Mouse (Mus musculus): ENCODE measurements at regions not wholly inside any gene's neighbourhood (a gene's known extent, or its start where the extent isn't known, plus 50 kb on each side); places are given as distances from the start of the nearest gene placed in this dataset.

DNA sequence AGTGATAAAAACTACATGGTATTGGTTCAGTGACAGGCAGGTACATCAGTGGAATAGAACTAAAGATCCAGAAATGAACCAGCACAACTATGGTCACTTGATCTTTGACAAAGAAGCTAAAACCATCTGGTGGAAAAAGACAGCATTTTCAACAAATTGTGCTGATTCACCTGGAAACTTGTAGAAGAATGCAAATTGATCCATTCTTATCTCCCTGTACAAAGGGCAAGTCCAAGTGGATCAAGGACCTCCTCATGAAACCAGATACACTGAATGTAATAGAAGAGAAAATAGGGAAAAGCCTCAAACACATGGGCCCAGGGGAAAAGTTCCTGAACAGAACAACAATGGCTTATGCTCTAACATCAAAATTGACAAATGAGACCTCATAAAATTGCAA lies 194.8 kb upstream of the Mgat4c start:
- Histone ChIP-seq H3K4me3 (no peak overlapping the region), H3K79me2 (ENCODE audit: control insufficient read depth, insufficient read depth) (no peaks in the 10 kb centered on the region), H3K27me3 (ENCODE audit: control insufficient read depth, insufficient read depth, insufficient read length) (no peaks in the 10 kb centered on the region), H3K36me3 (ENCODE audit: control insufficient read depth, insufficient read depth) (no peaks in the 10 kb centered on the region), H3K4me2 (ENCODE audit: low read depth) (no peak overlapping the region), H3ac (ENCODE audit: control insufficient read depth, insufficient read length) (no peak overlapping the region)
- TF ChIP-seq E2F4 (IDR thresholded peaks at IDR 0.05; ENCODE audit: insufficient read depth), result no peak
- TF ChIP-seq MYOD1 (IDR thresholded peaks at IDR 0.05; ENCODE audit: control insufficient read depth in 1 of 3, insufficient read length in 2 of 3, low read depth in 2 of 3), result no peak
- TF ChIP-seq SRF (IDR thresholded peaks at IDR 0.05; ENCODE audit: control insufficient read depth, insufficient read length, low read depth), result no peak
- no peak for TF ChIP-seq MAX (IDR thresholded peaks at IDR 0.05; ENCODE audit: low read depth)
- no peak for TF ChIP-seq TCF12 (IDR thresholded peaks at IDR 0.05; ENCODE audit: insufficient read depth, poor library complexity, severe bottlenecking)

DNA sequence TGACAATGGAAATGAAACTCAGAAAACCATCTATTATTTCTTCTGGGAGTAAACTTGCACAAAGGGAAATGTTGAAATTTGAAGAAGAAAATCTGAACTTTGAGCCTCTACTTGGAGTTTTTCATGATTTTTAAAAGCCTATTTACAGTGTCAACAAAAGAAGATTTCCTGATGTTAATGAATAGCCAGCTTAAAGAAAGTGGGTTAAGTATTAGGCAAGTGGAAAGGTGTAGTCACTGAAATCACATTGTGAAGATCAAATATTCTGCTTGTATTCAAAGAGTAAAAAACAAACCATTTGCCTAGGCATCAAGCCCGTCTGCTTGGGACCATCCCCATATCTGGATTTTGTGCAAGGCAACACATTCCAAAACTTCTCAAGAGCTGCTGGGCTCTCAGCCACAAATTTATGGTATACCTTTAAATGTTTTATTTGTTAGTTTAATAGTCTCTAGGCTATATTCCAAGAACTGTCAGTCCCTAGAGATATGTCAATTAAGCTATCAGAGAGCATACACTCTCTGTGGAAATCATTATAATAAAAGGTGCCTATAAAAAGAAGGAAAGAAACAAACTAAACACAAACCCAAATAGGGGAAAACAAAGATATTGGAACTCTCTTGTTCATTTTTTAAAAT lies 190.8 kb upstream of the Mgat4c start:
- Histone ChIP-seq H3K27me3 (ENCODE audit: control insufficient read depth, insufficient read depth, insufficient read length) (no peaks in the 10 kb centered on the region), H3K36me3 (ENCODE audit: control insufficient read depth, insufficient read depth) (no peaks in the 10 kb centered on the region), H3ac (ENCODE audit: control insufficient read depth, insufficient read length) (no peak overlapping the region), H3K79me2 (ENCODE audit: control insufficient read depth, insufficient read depth) (no peaks in the 10 kb centered on the region), H3K4me2 (ENCODE audit: low read depth) (no peak overlapping the region), H3K4me3 (no peak overlapping the region)
- no peak for TF ChIP-seq REST (IDR thresholded peaks at IDR 0.05; ENCODE audit: insufficient read depth, insufficient read length)
- no peak for TF ChIP-seq SRF (IDR thresholded peaks at IDR 0.05; ENCODE audit: control insufficient read depth, insufficient read length, low read depth)
- no peak for TF ChIP-seq TCF12 (IDR thresholded peaks at IDR 0.05; ENCODE audit: insufficient read depth, poor library complexity, severe bottlenecking)
- TF ChIP-seq E2F4 (IDR thresholded peaks at IDR 0.05; ENCODE audit: insufficient read depth), result no peak
- TF ChIP-seq POLR2AphosphoS2 (IDR thresholded peaks at IDR 0.05; ENCODE audit: insufficient read length, low read depth), result no peak
- TF ChIP-seq USF1 (IDR thresholded peaks at IDR 0.05; ENCODE audit: low read depth), result no peak
- no peak for TF ChIP-seq TCF3 (IDR thresholded peaks at IDR 0.05; ENCODE audit: insufficient read length, low read depth)
- TF ChIP-seq MYOG (IDR thresholded peaks at IDR 0.05; ENCODE audit: control insufficient read depth in 1 of 3, insufficient read depth in 1 of 3, insufficient read length in 2 of 3, low read depth in 2 of 3), result no peak
- no peak for TF ChIP-seq MYOD1 (IDR thresholded peaks at IDR 0.05; ENCODE audit: control insufficient read depth in 1 of 3, insufficient read length in 2 of 3, low read depth in 2 of 3)
- no peak for TF ChIP-seq POLR2A (IDR thresholded peaks at IDR 0.05; ENCODE audit: insufficient read length, low read depth)
- no peak for TF ChIP-seq CEBPB (IDR thresholded peaks at IDR 0.05; ENCODE audit: insufficient read depth, poor library complexity, severe bottlenecking)
- no peak for TF ChIP-seq MAX (IDR thresholded peaks at IDR 0.05; ENCODE audit: low read depth)

DNA sequence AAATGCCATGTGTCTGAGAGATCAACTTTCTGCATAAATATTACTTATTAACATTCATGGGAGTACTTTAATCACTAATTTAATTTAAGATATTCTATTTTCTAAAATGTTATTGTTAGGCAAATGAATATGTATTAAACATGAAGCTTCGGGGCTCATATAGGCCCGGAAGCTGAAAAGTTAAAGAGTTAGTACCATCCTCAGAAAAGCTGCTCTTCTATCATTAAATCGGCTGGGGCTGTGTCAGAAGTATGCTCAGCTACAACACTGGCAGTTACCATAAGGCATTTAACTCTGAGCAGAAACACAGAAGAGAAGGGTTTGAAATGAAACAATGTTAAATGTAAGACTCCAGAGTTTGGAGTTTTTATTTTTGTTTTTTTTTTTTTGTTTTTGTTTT lies 166.2 kb upstream of the Mgat4c start:
- Histone ChIP-seq H3K4me2 (ENCODE audit: low read depth) (no peak overlapping the region), H3K4me3 (no peak overlapping the region), H3K27me3 (ENCODE audit: control insufficient read depth, insufficient read depth, insufficient read length) (no peaks in the 10 kb centered on the region), H3ac (ENCODE audit: control insufficient read depth, insufficient read length) (no peak overlapping the region), H3K36me3 (ENCODE audit: control insufficient read depth, insufficient read depth) (no peaks in the 10 kb centered on the region), H3K79me2 (ENCODE audit: control insufficient read depth, insufficient read depth) (no peaks in the 10 kb centered on the region)
- TF ChIP-seq USF1 (IDR thresholded peaks at IDR 0.05; ENCODE audit: low read depth), result no peak
- no peak for TF ChIP-seq E2F4 (IDR thresholded peaks at IDR 0.05; ENCODE audit: insufficient read depth)
- no peak for TF ChIP-seq SRF (IDR thresholded peaks at IDR 0.05; ENCODE audit: control insufficient read depth, insufficient read length, low read depth)
- no peak for TF ChIP-seq POLR2AphosphoS2 (IDR thresholded peaks at IDR 0.05; ENCODE audit: insufficient read length, low read depth)
- no peak for TF ChIP-seq REST (IDR thresholded peaks at IDR 0.05; ENCODE audit: insufficient read depth, insufficient read length)
- no peak for TF ChIP-seq TCF12 (IDR thresholded peaks at IDR 0.05; ENCODE audit: insufficient read depth, poor library complexity, severe bottlenecking)
- TF ChIP-seq CEBPB (IDR thresholded peaks at IDR 0.05; ENCODE audit: insufficient read depth, poor library complexity, severe bottlenecking), result no peak
- TF ChIP-seq TCF3 (IDR thresholded peaks at IDR 0.05; ENCODE audit: insufficient read length, low read depth), result no peak
- no peak for TF ChIP-seq POLR2A (IDR thresholded peaks at IDR 0.05; ENCODE audit: insufficient read length, low read depth)
- no peak for TF ChIP-seq MAX (IDR thresholded peaks at IDR 0.05; ENCODE audit: low read depth)
- TF ChIP-seq MYOG (IDR thresholded peaks at IDR 0.05; ENCODE audit: control insufficient read depth in 1 of 3, insufficient read depth in 1 of 3, insufficient read length in 2 of 3, low read depth in 2 of 3), result no peak
- TF ChIP-seq MYOD1 (IDR thresholded peaks at IDR 0.05; ENCODE audit: control insufficient read depth in 1 of 3, insufficient read length in 2 of 3, low read depth in 2 of 3), result no peak

DNA sequence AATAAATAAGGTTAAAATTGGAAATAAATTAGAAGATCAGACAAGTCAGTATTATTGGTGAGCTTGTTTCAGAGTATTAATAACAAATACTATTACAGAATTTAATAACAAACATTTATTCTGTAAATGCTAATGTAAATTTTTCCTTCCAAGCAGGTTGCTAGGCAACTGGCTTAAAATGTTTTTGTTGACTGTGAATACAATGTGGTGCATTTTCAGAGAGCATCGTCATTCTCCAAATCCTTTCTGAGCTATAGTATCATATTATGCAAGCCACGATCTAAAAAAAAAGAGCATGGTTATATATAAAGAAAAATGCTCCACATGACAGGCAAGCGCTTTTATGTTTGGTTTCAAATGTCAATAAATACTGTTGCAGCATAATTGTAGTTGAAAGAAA lies 164.4 kb upstream of the Mgat4c start:
- H3K79me2 ChIP-seq (ENCODE audit: control insufficient read depth, insufficient read depth), result no peaks in the 10 kb centered on the region
- no peak overlapping the region for H3K4me2 ChIP-seq (ENCODE audit: low read depth)
- no peak overlapping the region for H3K4me3 ChIP-seq
- TF ChIP-seq TCF3 (IDR thresholded peaks at IDR 0.05; ENCODE audit: insufficient read length, low read depth), result no peak
- no peak overlapping the region for H3ac ChIP-seq (ENCODE audit: control insufficient read depth, insufficient read length)
- H3K27me3 ChIP-seq (ENCODE audit: control insufficient read depth, insufficient read depth, insufficient read length), result no peaks in the 10 kb centered on the region
- H3K36me3 ChIP-seq (ENCODE audit: control insufficient read depth, insufficient read depth), result no peaks in the 10 kb centered on the region

DNA sequence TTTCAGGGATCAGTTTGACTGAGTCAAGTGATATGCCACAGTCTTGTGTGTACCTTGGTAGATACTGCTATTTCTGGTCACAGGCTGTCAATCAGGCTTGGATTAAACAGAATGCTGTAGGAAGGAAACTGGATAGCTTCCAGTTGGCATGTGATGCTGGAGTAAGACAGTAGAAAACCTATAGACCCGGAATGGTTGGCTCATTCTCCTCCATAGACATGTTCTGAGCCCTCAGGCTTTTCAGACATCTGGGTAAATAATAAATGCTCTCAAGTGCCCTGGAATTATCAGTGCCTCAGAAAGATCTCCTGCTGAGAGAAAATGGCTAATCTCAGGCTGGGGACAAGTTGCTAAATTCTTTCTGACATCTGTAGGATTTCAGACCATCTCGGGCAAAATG lies 149.0 kb upstream of the Mgat4c start:
- Histone ChIP-seq H3K4me2 (ENCODE audit: low read depth) (no peak overlapping the region), H3K36me3 (ENCODE audit: control insufficient read depth, insufficient read depth) (no peaks in the 10 kb centered on the region), H3K4me3 (no peak overlapping the region), H3K27me3 (ENCODE audit: control insufficient read depth, insufficient read depth, insufficient read length) (no peaks in the 10 kb centered on the region), H3K79me2 (ENCODE audit: control insufficient read depth, insufficient read depth) (no peaks in the 10 kb centered on the region), H3ac (ENCODE audit: control insufficient read depth, insufficient read length) (no peak overlapping the region)
- TF ChIP-seq USF1 (IDR thresholded peaks at IDR 0.05; ENCODE audit: low read depth) (no peak), SRF (IDR thresholded peaks at IDR 0.05; ENCODE audit: control insufficient read depth, insufficient read length, low read depth) (no peak), POLR2A (IDR thresholded peaks at IDR 0.05; ENCODE audit: insufficient read length, low read depth) (no peak), MYOD1 (IDR thresholded peaks at IDR 0.05; ENCODE audit: control insufficient read depth in 1 of 3, insufficient read length in 2 of 3, low read depth in 2 of 3) (no peak), MAX (IDR thresholded peaks at IDR 0.05; ENCODE audit: low read depth) (no peak), TCF3 (IDR thresholded peaks at IDR 0.05; ENCODE audit: insufficient read length, low read depth) (no peak), REST (IDR thresholded peaks at IDR 0.05; ENCODE audit: insufficient read depth, insufficient read length) (no peak), E2F4 (IDR thresholded peaks at IDR 0.05; ENCODE audit: insufficient read depth) (no peak)

All from myocyte (in vitro differentiated cells).